Mouse (Mus musculus) embryonic facial prominence, embryonic 11.5 days (tissue): ENCODE results near the gene Sh3d21. TPM values are rescaled to one million over a fixed set of nuclear protein-coding genes. Genes with fewer than 3 reads are reported as not detected.
A peak's percentile ranks its signal among the peaks of the same experiment; 100 is the strongest.

ENCODE experiments used
- ATAC-seq: fragments of 200-750 bp; cut with Nextera tagmentation; replicated peaks from 2 replicates; pipeline ENCODE4 v1.8.0; 2017; ENCODE audit warnings: low read depth; ENCODE audit not compliant: insufficient number of reproducible peaks, low FRiP score, low TSS enrichment
- DNase-seq: peaks from one replicate; pipeline ENCODE4 v3.0.0-alpha.2; 2015; ENCODE audit warnings: low spot score
- H3K27ac ChIP-seq: fragments of 300-500 bp; sonication (generic); replicated peaks from 2 replicates; pipeline ENCODE4 v1.5.1; 2014; ENCODE audit warnings: mild to moderate bottlenecking, low read depth, low read length, control low read depth
- H3K27me3 ChIP-seq: fragments of 300-500 bp; sonication (generic); 2 replicates; pipeline ENCODE4 v1.6.1; 2014; ENCODE audit warnings: mild to moderate bottlenecking, low read length, moderate library complexity, mixed read lengths; ENCODE audit not compliant: control insufficient read depth, insufficient read depth
- H3K36me3 ChIP-seq: fragments of 300-500 bp; sonication (generic); replicated peaks from 2 replicates; pipeline ENCODE4 v1.6.1; 2014; ENCODE audit warnings: low read depth, mild to moderate bottlenecking, low read length, moderate library complexity, mixed read lengths; ENCODE audit not compliant: control insufficient read depth, insufficient read depth
- H3K4me1 ChIP-seq: fragments of 300-500 bp; sonication (generic); 2 replicates; pipeline ENCODE4 v1.6.1; 2014; ENCODE audit warnings: low read length, mixed read lengths; ENCODE audit not compliant: control insufficient read depth, insufficient read depth
- H3K4me2 ChIP-seq: fragments of 300-500 bp; sonication (generic); 2 replicates; pipeline ENCODE4 v1.6.1; 2014; ENCODE audit warnings: low read depth, mild to moderate bottlenecking, control low read depth, low read length, moderate library complexity
- H3K4me3 ChIP-seq: fragments of 300-500 bp; sonication (generic); 2 replicates; pipeline ENCODE4 v1.5.1; 2014; ENCODE audit warnings: low read depth, low read length, control low read depth
- H3K9ac ChIP-seq: fragments of 300-500 bp; sonication (generic); replicated peaks from 2 replicates; pipeline ENCODE4 v1.6.1; 2014; ENCODE audit warnings: mild to moderate bottlenecking, control low read depth, low read length
- H3K9me3 ChIP-seq: fragments of 300-500 bp; sonication (generic); replicated peaks from 2 replicates; pipeline ENCODE4 v1.6.1; 2016; ENCODE audit warnings: mild to moderate bottlenecking, low read length, inconsistent platforms, mixed read lengths; ENCODE audit not compliant: control insufficient read depth
- WGBS: fragments of 180-500 bp; shearing (Covaris S2); extraction: QIAGEN DNeasy Blood & Tissue Kit; methylation state at CpG from one replicate; pipeline ENCODE4 v1.1.7; 2014; 5-methylcytosine and 5-hydroxymethylcytosine counted together
- polyA plus RNA-seq: library from polyadenylated mRNA; unstranded; fragments of >200 nt; fragmentation: Nextera tagmentation; extraction: Ambion mirVana; gene quantifications from 2 replicates; pipeline ENCODE4 v1.2.1, GENCODE M21; 2014

Sh3d21 gene
- polyA plus RNA-seq, 1 experiment from 2014 or later: 5.0 TPM

- Histone ChIP-seq H3K9me3 (no peaks in the 10 kb centered on the region), H3K36me3 (no peaks in the 10 kb centered on the region), H3K4me1 (peaks cover 14% of the 10 kb centered on the region), H3K4me3 (peak overlapping the region; percentile 63), H3K4me2 (peak overlapping the region; percentile 91), H3K9ac (peak overlapping the region; percentile 73), H3K27ac (peak overlapping the region; percentile 85), H3K27me3 (no peaks in the 10 kb centered on the region)
- ATAC-seq: 0 out of 2 replicates have a peak, but pooled peaks have one; percentile 10
- WGBS: 7% methylated on average over 42 of the region's 42 CpGs
- DNase-seq: no peak
Observed at GRCm38 (mm10) chr4:126149041-126149676, 14.1 kb downstream of the Sh3d21 start.

GRCm38 (mm10) chr4:126148161-126148961 lies 14.9 kb downstream of the Sh3d21 start:
- Histone ChIP-seq H3K9me3 (no peaks in the 10 kb centered on the region), H3K36me3 (no peaks in the 10 kb centered on the region), H3K27me3 (no peaks in the 10 kb centered on the region), H3K4me2 (peak overlapping the region; percentile 91), H3K9ac (peak overlapping the region; percentile 73), H3K27ac (peak overlapping the region; percentile 85), H3K4me1 (peaks cover 14% of the 10 kb centered on the region), H3K4me3 (peak overlapping the region; percentile 63)
- peak; percentile 77 for DNase-seq
- 0 out of 2 replicates have a peak, but pooled peaks have one; percentile 13 for ATAC-seq
- under 1% methylated on average over 60 of the region's 67 CpGs for WGBS

- Histone ChIP-seq H3K9ac (peak within 1 kb of the TSS; percentile 73), H3K4me3 (peak within 1 kb of the TSS; percentile 63), H3K4me1 (peaks cover 14% of the 10 kb centered on the region), H3K4me2 (peak within 1 kb of the TSS; percentile 91), H3K36me3 (no peaks in the 10 kb centered on the region), H3K27ac (peak within 1 kb of the TSS; percentile 85), H3K27me3 (no peaks in the 10 kb centered on the region), H3K9me3 (no peaks in the 10 kb centered on the region)
- ATAC-seq (0 out of 2 replicates have a peak, but pooled peaks have one; percentile 16), DNase-seq (peak; percentile 81)
- WGBS: under 1% methylated on average over 24 of the region's 24 CpGs
Observed at GRCm38 (mm10) chr4:126147533-126148160, 15.6 kb downstream of the Sh3d21 start, which contains the start of gene Eva1b. TSS of gene Eva1b (plus strand) at chr4:126147744.

GRCm38 (mm10) chr4:126146974-126147532 lies 16.2 kb downstream of the Sh3d21 start:
- Histone ChIP-seq H3K4me2 (peak overlapping the region; percentile 91), H3K9ac (no peak overlapping the region; the same call in 1 of the 2 replicates), H3K36me3 (no peaks in the 10 kb centered on the region), H3K4me1 (peaks cover 14% of the 10 kb centered on the region), H3K9me3 (no peaks in the 10 kb centered on the region), H3K27me3 (no peaks in the 10 kb centered on the region), H3K4me3 (no peak overlapping the region), H3K27ac (peak overlapping the region; percentile 85)
- WGBS: 26% methylated on average over 9 of the region's 9 CpGs
- DNase-seq (peak; percentile 27), ATAC-seq (no peak)

GRCm38 (mm10) chr4:126145396-126145795 lies 17.9 kb downstream of the Sh3d21 start:
- Histone ChIP-seq H3K9me3 (no peaks in the 10 kb centered on the region), H3K36me3 (no peaks in the 10 kb centered on the region), H3K4me2 (no peak overlapping the region), H3K27ac (no peak overlapping the region), H3K4me1 (peaks cover 7% of the 10 kb centered on the region), H3K4me3 (no peak overlapping the region), H3K27me3 (no peaks in the 10 kb centered on the region), H3K9ac (no peak overlapping the region)
- WGBS: 36% methylated on average over 4 of the region's 4 CpGs
- ATAC-seq: no peak
- no peak for DNase-seq

- Histone ChIP-seq H3K36me3 (peaks cover 3% of the 10 kb centered on the region), H3K4me2 (no peak overlapping the region), H3K4me3 (no peak overlapping the region), H3K9me3 (no peaks in the 10 kb centered on the region), H3K9ac (no peak overlapping the region), H3K27ac (no peak overlapping the region), H3K27me3 (no peaks in the 10 kb centered on the region), H3K4me1 (no peaks in the 10 kb centered on the region)
- 72% methylated on average over 5 of the region's 5 CpGs for WGBS
- ATAC-seq (no peak), DNase-seq (no peak)
Observed at GRCm38 (mm10) chr4:126141021-126141420, 22.3 kb downstream of the Sh3d21 start.

GRCm38 (mm10) chr4:126137773-126138172 lies 25.5 kb downstream of the Sh3d21 start:
- no peak for ATAC-seq
- no peak for DNase-seq
- H3K36me3 ChIP-seq: peaks cover 3% of the 10 kb centered on the region
- H3K27me3 ChIP-seq: no peaks in the 10 kb centered on the region
- H3K27ac ChIP-seq: no peak overlapping the region
- 82% methylated on average over 4 of the region's 4 CpGs for WGBS
- H3K4me3 ChIP-seq: no peak overlapping the region
- H3K9me3 ChIP-seq: no peaks in the 10 kb centered on the region
- H3K4me1 ChIP-seq: no peaks in the 10 kb centered on the region
- H3K9ac ChIP-seq: no peak overlapping the region
- no peak overlapping the region for H3K4me2 ChIP-seq
